Mouse (Mus musculus): ENCODE measurements around the gene Ssx2ip. TPM values are rescaled to one million over a fixed set of nuclear protein-coding genes. Genes with fewer than 3 reads are reported as not detected.

Gene Ssx2ip
- polyA plus RNA-seq, 1 experiment from 2014 or later = 27.7 TPM

GRCm38 (mm10) chr3:146482044-146482443 lies 77.6 kb downstream of the Ssx2ip start:
- WGBS = 60% methylated on average over 2 of the region's 2 CpGs
- Histone ChIP-seq H3K27ac (ENCODE audit: low read length) (no peak overlapping the region), H3K9me3 (replicated peaks; ENCODE audit: control insufficient read depth, low read length) (no peaks in the 10 kb centered on the region), H3K4me2 (ENCODE audit: low read depth, low read length) (no peak overlapping the region), H3K9ac (ENCODE audit: low read length) (no peak overlapping the region), H3K4me1 (ENCODE audit: control insufficient read depth, insufficient read depth, low read length) (no peaks in the 10 kb centered on the region), H3K36me3 (ENCODE audit: control insufficient read depth, insufficient read depth, low read length) (no peaks in the 10 kb centered on the region), H3K27me3 (ENCODE audit: control insufficient read depth, insufficient read depth, low read length) (no peaks in the 10 kb centered on the region), H3K4me3 (replicated peaks; ENCODE audit: low read length) (no peak overlapping the region)
- ATAC-seq (ENCODE audit: insufficient read depth, low FRiP score) = no peak

- Histone ChIP-seq H3K9ac (ENCODE audit: low read length) (no peak overlapping the region), H3K9me3 (replicated peaks; ENCODE audit: control insufficient read depth, low read length) (no peaks in the 10 kb centered on the region), H3K4me3 (replicated peaks; ENCODE audit: low read length) (no peak overlapping the region), H3K27me3 (ENCODE audit: control insufficient read depth, insufficient read depth, low read length) (no peaks in the 10 kb centered on the region), H3K4me2 (ENCODE audit: low read depth, low read length) (no peak overlapping the region), H3K36me3 (ENCODE audit: control insufficient read depth, insufficient read depth, low read length) (no peaks in the 10 kb centered on the region), H3K27ac (ENCODE audit: low read length) (no peak overlapping the region), H3K4me1 (ENCODE audit: control insufficient read depth, insufficient read depth, low read length) (no peaks in the 10 kb centered on the region)
- no peak for ATAC-seq (ENCODE audit: insufficient read depth, low FRiP score)
- WGBS = 86% methylated on average over 4 of the region's 4 CpGs
Observed at GRCm38 (mm10) chr3:146486464-146486863, 82.0 kb downstream of the Ssx2ip start.

Small RNAs within 50 kb of the gene (microRNA-seq; reads per million reads assigned to microRNA genes)
- not detected for gene Gm22901

Other genes with a start within 250 kb of the Ssx2ip start
- gene Lpar3, start 183.7 kb upstream of the Ssx2ip start, polyA plus RNA-seq (2015; fragmentation: Nextera tagmentation; extraction: Ambion mirVana) = 1.3 and 1.4 TPM in 2 replicates
- gene Ctbs, start 45.2 kb downstream of the Ssx2ip start, polyA plus RNA-seq (2015; fragmentation: Nextera tagmentation; extraction: Ambion mirVana) = 11.5 and 12.7 TPM in 2 replicates
- gene Spata1, start 95.1 kb downstream of the Ssx2ip start, polyA plus RNA-seq (2015; fragmentation: Nextera tagmentation; extraction: Ambion mirVana) = 3.1 and 4.1 TPM in 2 replicates
- 885 and 955 TPM in 2 replicates for gene Gng5, start 95.2 kb downstream of the Ssx2ip start, polyA plus RNA-seq (2015; fragmentation: Nextera tagmentation; extraction: Ambion mirVana)
- gene Rpf1, start 116.8 kb downstream of the Ssx2ip start, polyA plus RNA-seq (2015; fragmentation: Nextera tagmentation; extraction: Ambion mirVana) = 42.3 and 45.0 TPM in 2 replicates
- 1.7 and 3.4 TPM in 2 replicates for gene Uox, start 165.8 kb downstream of the Ssx2ip start, polyA plus RNA-seq (2015; fragmentation: Nextera tagmentation; extraction: Ambion mirVana)
- 0.28 and 0.31 TPM in 2 replicates for gene Dnase2b, start 211.0 kb downstream of the Ssx2ip start, polyA plus RNA-seq (2015; fragmentation: Nextera tagmentation; extraction: Ambion mirVana)
- not detected in 2 replicates for gene 4930503B20Rik, start 246.7 kb downstream of the Ssx2ip start, polyA plus RNA-seq (2015; fragmentation: Nextera tagmentation; extraction: Ambion mirVana)

All from stomach, embryonic 16.5 days (tissue).